Mouse (Mus musculus) heart, adult 2 months (tissue): ENCODE results near the gene Polg. TPM values are rescaled to one million over a fixed set of nuclear protein-coding genes. Genes with fewer than 3 reads are reported as not detected.

Experiments
- DNase-seq, 2 experiments: peaks; one replicate each; pipeline ENCODE4 v3.0.0; 2021
- H3K27ac ChIP-seq: fragments of 200-600 bp; 2 replicates; pipeline ENCODE4 v1.8.1; 2022
- H3K27me3 ChIP-seq: fragments of 200-500 bp; 2 replicates; pipeline ENCODE4 v1.6.1; 2012; ENCODE audit warnings: mild to moderate bottlenecking, low read length, inconsistent platforms, mixed read lengths; ENCODE audit not compliant: control insufficient read depth, insufficient read depth
- H3K36me3 ChIP-seq: fragments of 200-500 bp; 2 replicates; pipeline ENCODE4 v1.6.1; 2012; ENCODE audit warnings: low read length, inconsistent platforms; ENCODE audit not compliant: control insufficient read depth, insufficient read depth
- H3K4me1 ChIP-seq: fragments of 200-500 bp; 2 replicates; pipeline ENCODE4 v1.6.1; 2011; ENCODE audit warnings: low read length; ENCODE audit not compliant: control insufficient read depth, insufficient read depth
- H3K4me3 ChIP-seq: fragments of 200-600 bp; 2 replicates; pipeline ENCODE4 v1.8.1; 2022
- H3K79me2 ChIP-seq: fragments of 200-500 bp; replicated peaks from 2 replicates; pipeline ENCODE4 v1.6.1; 2012; ENCODE audit warnings: mild to moderate bottlenecking, inconsistent platforms, low read length, moderate library complexity, mixed read lengths; ENCODE audit not compliant: control insufficient read depth, insufficient read depth
- H3K9ac ChIP-seq: fragments of 200-500 bp; 2 replicates; pipeline ENCODE4 v1.6.1; 2012; ENCODE audit warnings: low read depth, mild to moderate bottlenecking, control low read depth, inconsistent platforms, low read length, mixed read lengths
- CTCF ChIP-seq: fragments of 200-600 bp; IDR thresholded peaks from 2 replicates; pipeline ENCODE4 v1.8.1; 2022; ENCODE audit warnings: antibody characterized with exemption, mild to moderate bottlenecking, moderate library complexity
- EP300 ChIP-seq: fragments of 200-500 bp; IDR thresholded peaks from 2 replicates; pipeline ENCODE4 v1.6.1; 2011; ENCODE audit warnings: low read depth, low read length, control low read depth; ENCODE audit not compliant: insufficient read depth
- POLR2A ChIP-seq: fragments of 200-500 bp; IDR thresholded peaks from 2 replicates; pipeline ENCODE4 v1.6.1; 2011; ENCODE audit warnings: mild to moderate bottlenecking, low read depth, low read length, control low read depth; ENCODE audit not compliant: insufficient read depth
- WGBS: fragments of 180-500 bp; shearing (Covaris S2); methylation state at CpG from one replicate; pipeline ENCODE4 v1.1.7; 2018; 5-methylcytosine and 5-hydroxymethylcytosine counted together
- intact Hi-C: fragments of 180-260 bp; cut with DNase I; formaldehyde crosslinking; loops from one replicate; pipeline ENCODE4 v1.15.1; 2025
- polyA plus RNA-seq: library from polyadenylated mRNA; depleted of rRNA; stranded (reverse); fragments of >200 nt; gene quantifications from 2 replicates; pipeline ENCODE4 v1.2.3, GENCODE M21; 2012
- total RNA-seq, 2 experiments: library from RNA; stranded (reverse); gene quantifications; 2 replicates each; pipeline ENCODE4 v1.2.3; 2021

Polg gene
- total and polyA plus RNA-seq, 3 experiments, result 40.5 to 66.5 (median 53.0) TPM

DNA sequence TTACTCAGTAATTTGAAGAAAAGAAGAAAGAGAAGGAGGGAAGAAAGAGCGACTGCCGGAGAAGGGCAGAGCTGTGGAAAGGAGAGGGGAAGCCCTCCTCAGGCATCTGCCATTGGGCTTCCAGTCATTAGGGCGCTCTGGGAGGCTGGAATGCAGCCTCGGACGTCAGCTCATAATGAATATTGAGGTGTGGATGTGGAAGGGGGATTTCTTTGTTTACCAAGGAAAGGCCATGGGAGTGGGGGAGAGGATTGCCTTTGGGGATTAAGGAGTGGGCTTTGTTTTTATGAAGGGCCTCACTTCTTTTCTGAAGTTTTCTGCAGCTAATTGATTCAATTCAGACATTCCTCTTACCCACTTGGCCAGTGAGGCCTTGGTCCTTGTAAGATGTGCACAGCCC lies 45.5 kb upstream of the Polg start:
- H3K36me3 ChIP-seq, result no peaks in the 10 kb centered on the region
- no peak overlapping the region for H3K27ac ChIP-seq
- TF ChIP-seq EP300 (no peak), CTCF (no peak)
- no peak overlapping the region for H3K9ac ChIP-seq
- no peaks in the 10 kb centered on the region for H3K4me1 ChIP-seq
- H3K4me3 ChIP-seq, result no peak overlapping the region
- DNase-seq, result no peak
- intact Hi-C loops, result no loop called here
- WGBS, result 15% methylated on average over 5 of the region's 5 CpGs
- H3K79me2 ChIP-seq, result no peaks in the 10 kb centered on the region
- H3K27me3 ChIP-seq, result peaks cover 38% of the 10 kb centered on the region

DNA sequence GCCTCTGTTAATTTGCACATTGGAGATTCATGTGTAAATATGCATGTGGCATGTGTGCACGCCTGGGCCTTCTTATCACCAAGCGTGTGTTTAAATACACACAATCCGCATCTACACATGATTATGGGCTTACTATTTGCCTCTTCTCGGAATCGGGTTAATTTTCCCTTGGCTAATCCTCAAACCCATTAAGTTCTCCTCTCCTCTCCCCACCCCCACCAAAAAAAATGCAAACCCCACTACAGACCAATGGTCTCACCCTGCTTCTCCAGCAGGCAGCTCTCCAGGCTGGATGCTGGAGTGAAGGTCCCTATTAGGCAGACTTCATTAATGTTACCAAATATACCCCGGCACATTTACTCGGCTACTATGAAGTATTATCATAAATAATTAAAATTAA lies 45.0 kb upstream of the Polg start:
- intact Hi-C loops, result no loop called here
- Histone ChIP-seq H3K79me2 (no peaks in the 10 kb centered on the region), H3K27ac (no peak overlapping the region), H3K9ac (no peak overlapping the region), H3K27me3 (peaks cover 41% of the 10 kb centered on the region), H3K4me1 (no peaks in the 10 kb centered on the region), H3K36me3 (no peaks in the 10 kb centered on the region), H3K4me3 (no peak overlapping the region)
- TF ChIP-seq EP300, result no peak
- TF ChIP-seq POLR2A, result no peak
- no peak for TF ChIP-seq CTCF
- DNase-seq, result no peak
- WGBS, result 36% methylated on average over 7 of the region's 7 CpGs

DNA sequence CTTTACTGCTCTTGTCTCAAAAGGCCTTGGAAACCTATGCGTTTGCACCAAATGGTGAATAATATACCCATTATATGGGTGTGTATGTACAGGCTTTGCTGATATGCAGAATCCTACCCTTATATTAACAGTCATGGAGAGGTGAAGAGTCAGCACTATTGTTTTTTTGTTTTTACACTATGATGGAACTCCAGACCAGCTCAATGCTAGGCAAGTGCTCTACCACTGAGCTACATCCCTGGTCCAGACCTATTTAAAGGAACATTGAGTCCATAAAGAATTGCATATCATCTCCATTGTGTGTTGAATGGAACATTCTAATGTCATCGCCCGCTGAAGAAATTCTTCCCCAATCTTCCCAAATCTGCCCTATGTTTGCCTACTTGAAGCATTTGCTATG lies 44.5 kb upstream of the Polg start:
- peaks cover 41% of the 10 kb centered on the region for H3K27me3 ChIP-seq
- no peak overlapping the region for H3K4me3 ChIP-seq
- no peak for DNase-seq
- H3K9ac ChIP-seq, result no peak overlapping the region
- H3K27ac ChIP-seq, result no peak overlapping the region
- H3K79me2 ChIP-seq, result no peaks in the 10 kb centered on the region
- WGBS, result 36% methylated on average over 3 of the region's 3 CpGs
- H3K36me3 ChIP-seq, result no peaks in the 10 kb centered on the region
- intact Hi-C loops, result no loop called here
- no peaks in the 10 kb centered on the region for H3K4me1 ChIP-seq
- TF ChIP-seq EP300 (no peak), POLR2A (no peak), CTCF (no peak)

DNA sequence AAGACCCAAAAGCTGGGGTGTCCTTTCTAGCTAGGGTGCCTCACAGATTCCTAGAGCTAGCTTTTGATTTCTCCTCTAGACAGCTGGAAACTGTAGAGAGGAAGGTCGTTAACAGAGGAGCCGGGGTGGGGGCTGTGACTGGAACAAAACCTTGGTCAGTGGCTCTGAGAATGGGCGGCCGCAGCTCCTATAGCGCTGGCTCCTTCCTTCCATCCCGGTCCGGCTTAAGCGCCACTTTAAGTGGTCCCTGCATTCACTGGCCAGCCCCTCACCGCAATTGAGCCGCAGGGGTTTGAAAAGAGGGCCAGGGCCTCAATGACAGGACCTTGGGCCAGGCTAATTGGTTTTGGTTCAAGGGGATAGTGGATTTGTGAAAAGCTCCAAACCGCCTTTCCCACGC lies 43.5 kb upstream of the Polg start:
- Histone ChIP-seq H3K4me1 (no peaks in the 10 kb centered on the region), H3K27me3 (peaks cover 40% of the 10 kb centered on the region), H3K4me3 (no peak overlapping the region), H3K36me3 (no peaks in the 10 kb centered on the region), H3K9ac (no peak overlapping the region), H3K27ac (no peak overlapping the region), H3K79me2 (no peaks in the 10 kb centered on the region)
- TF ChIP-seq CTCF (no peak), EP300 (no peak), POLR2A (no peak)
- 8% methylated on average over 12 of the region's 12 CpGs for WGBS
- intact Hi-C loops, result no loop called here
- DNase-seq, result no peak

DNA sequence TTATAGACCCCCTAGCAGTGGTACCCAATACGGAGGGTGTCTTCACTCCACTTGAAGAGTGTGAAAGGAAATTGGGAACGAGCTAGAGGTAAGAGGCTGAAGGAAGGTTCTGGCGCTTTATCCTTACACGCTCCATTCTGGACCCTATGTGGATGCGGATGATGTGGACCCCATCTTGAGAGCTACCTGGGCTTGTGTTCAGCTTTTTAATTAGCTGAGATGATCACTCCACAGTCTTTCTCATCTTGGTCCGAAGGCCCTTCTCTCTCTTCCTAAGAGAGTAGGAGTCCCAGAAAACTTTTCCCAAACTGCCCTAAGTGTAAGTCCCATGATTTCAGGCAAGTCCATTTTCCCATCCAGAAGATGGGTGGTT lies 43.1 kb upstream of the Polg start:
- no peak for TF ChIP-seq EP300
- TF ChIP-seq POLR2A, result no peak
- TF ChIP-seq CTCF, result no peak
- H3K79me2 ChIP-seq, result no peaks in the 10 kb centered on the region
- H3K36me3 ChIP-seq, result no peaks in the 10 kb centered on the region
- H3K9ac ChIP-seq, result no peak overlapping the region
- H3K27ac ChIP-seq, result no peak overlapping the region
- H3K27me3 ChIP-seq, result peaks cover 41% of the 10 kb centered on the region
- intact Hi-C loops, result no loop called here
- no peak for DNase-seq
- WGBS, result 11% methylated on average over 6 of the region's 6 CpGs
- no peaks in the 10 kb centered on the region for H3K4me1 ChIP-seq
- no peak overlapping the region for H3K4me3 ChIP-seq

DNA sequence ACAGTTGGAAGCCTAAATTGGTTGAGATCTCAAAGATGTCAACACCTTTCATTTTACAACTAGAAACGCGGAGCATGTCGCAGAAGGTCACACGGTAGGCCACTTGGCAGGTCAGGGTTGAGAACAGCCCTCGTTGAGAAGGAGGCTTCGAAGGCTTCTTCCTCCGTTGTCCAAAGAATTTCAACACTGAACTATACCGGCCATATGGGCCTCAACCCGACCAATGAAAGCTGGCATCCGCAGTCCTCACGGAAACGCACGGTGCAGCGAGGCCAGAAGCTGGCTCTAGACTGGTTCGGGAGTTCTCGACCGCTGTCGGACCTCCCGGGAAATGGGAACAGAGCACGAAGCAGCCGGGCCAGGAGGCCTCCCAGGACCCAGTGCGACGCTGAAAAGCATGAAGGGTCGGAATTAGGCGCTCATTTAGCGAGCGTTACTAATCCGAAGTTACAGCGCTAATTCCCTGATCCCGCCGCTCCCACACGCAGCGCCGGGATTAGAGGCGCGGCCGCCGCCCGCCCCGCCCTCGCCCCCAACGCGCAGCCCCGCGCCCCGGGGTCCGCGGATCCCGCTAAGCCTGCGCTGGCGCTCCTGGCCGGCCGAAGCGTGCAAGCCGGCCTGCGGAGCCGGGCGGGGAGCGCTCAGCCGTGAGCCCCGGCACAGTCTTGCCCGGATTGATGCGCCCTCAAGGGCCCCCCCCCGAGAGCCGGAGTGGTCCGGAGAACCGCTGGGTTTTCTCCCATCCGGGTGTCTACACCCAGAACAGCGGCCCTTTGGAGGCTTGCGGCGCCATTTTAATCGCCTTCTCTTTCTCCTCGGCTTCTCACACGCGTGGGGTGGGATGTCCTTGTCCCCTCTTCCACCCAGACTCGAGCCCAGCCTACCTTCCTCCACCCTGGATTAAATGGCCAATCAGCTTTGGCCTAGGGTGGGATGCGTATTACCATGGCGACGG lies 42.4 kb upstream of the Polg start:
- TF ChIP-seq POLR2A (no peak), CTCF (no peak), EP300 (no peak)
- Histone ChIP-seq H3K9ac (no peak overlapping the region), H3K4me1 (no peaks in the 10 kb centered on the region), H3K27ac (no peak overlapping the region), H3K27me3 (peaks cover 43% of the 10 kb centered on the region), H3K79me2 (no peaks in the 10 kb centered on the region), H3K36me3 (no peaks in the 10 kb centered on the region), H3K4me3 (no peak overlapping the region)
- WGBS, result 2% methylated on average over 79 of the region's 79 CpGs
- no peak for DNase-seq
- intact Hi-C loops, result no loop called here
